Mouse (Mus musculus) heart, embryonic 16.5 days (tissue): ENCODE measurements at regions not wholly inside any gene's neighbourhood (a gene's known extent, or its start where the extent isn't known, plus 50 kb on each side); places are given as distances from the start of the nearest gene placed in this dataset.

Experiments used
- ATAC-seq: fragments of 200-750 bp; cut with Nextera tagmentation; replicated peaks from 2 replicates; pipeline ENCODE4 v1.8.0; 2017; ENCODE audit warnings: moderate number of reproducible peaks; ENCODE audit not compliant: insufficient read depth, low FRiP score; ENCODE audit errors: extremely low read depth
- H3K27ac ChIP-seq: fragments of 300-500 bp; sonication (generic); 2 replicates; pipeline ENCODE4 v1.5.1; 2014; ENCODE audit warnings: mild to moderate bottlenecking, low read length, control low read depth, moderate library complexity
- H3K27me3 ChIP-seq: fragments of 300-500 bp; sonication (generic); 2 replicates; pipeline ENCODE4 v1.6.1; 2014; ENCODE audit warnings: low read length, mixed read lengths; ENCODE audit not compliant: control insufficient read depth, insufficient read depth
- H3K36me3 ChIP-seq: fragments of 300-500 bp; sonication (generic); 2 replicates; pipeline ENCODE4 v1.6.1; 2014; ENCODE audit not compliant: control insufficient read depth, insufficient read depth
- H3K4me1 ChIP-seq: fragments of 300-500 bp; sonication (generic); 2 replicates; pipeline ENCODE4 v1.6.1; 2014; ENCODE audit warnings: low read length, mixed read lengths; ENCODE audit not compliant: control insufficient read depth, insufficient read depth
- H3K4me2 ChIP-seq: fragments of 300-500 bp; sonication (generic); 2 replicates; pipeline ENCODE4 v1.6.1; 2014; ENCODE audit warnings: low read depth, mild to moderate bottlenecking, control low read depth, low read length
- H3K4me3 ChIP-seq: fragments of 300-500 bp; sonication (generic); 2 replicates; pipeline ENCODE4 v1.5.1; 2014; ENCODE audit warnings: mild to moderate bottlenecking, control low read depth, low read length
- H3K9ac ChIP-seq: fragments of 300-500 bp; sonication (generic); 2 replicates; pipeline ENCODE4 v1.6.1; 2014; ENCODE audit warnings: low read length, control low read depth
- H3K9me3 ChIP-seq: fragments of 300-500 bp; sonication (generic); replicated peaks from 2 replicates; pipeline ENCODE4 v1.6.1; 2016; ENCODE audit warnings: low read length; ENCODE audit not compliant: control insufficient read depth
- WGBS: fragments of 180-500 bp; shearing (Covaris S2); extraction: QIAGEN DNeasy Blood & Tissue Kit; methylation state at CpG from one replicate; pipeline ENCODE4 v1.1.7; 2014; 5-methylcytosine and 5-hydroxymethylcytosine counted together

- Histone ChIP-seq H3K36me3 (no peaks in the 10 kb centered on the region), H3K4me3 (no peak overlapping the region), H3K4me2 (no peak overlapping the region), H3K4me1 (peaks cover 3% of the 10 kb centered on the region; the same call in 1 of the 2 replicates), H3K9ac (no peak overlapping the region), H3K27me3 (peaks cover 3% of the 10 kb centered on the region; the same call in 1 of the 2 replicates), H3K9me3 (no peaks in the 10 kb centered on the region), H3K27ac (no peak overlapping the region)
- 69% methylated on average over 13 of the region's 13 CpGs for WGBS
- no peak for ATAC-seq
Observed at GRCm38 (mm10) chr5:74879098-74880047, 165.2 kb downstream of the Chic2 start.

- Histone ChIP-seq H3K9me3 (no peaks in the 10 kb centered on the region), H3K27me3 (peaks cover 3% of the 10 kb centered on the region; the same call in 1 of the 2 replicates), H3K4me1 (peaks cover 3% of the 10 kb centered on the region; the same call in 1 of the 2 replicates), H3K4me2 (no peak overlapping the region), H3K27ac (no peak overlapping the region), H3K36me3 (no peaks in the 10 kb centered on the region), H3K9ac (no peak overlapping the region), H3K4me3 (no peak overlapping the region)
- no peak for ATAC-seq
- WGBS: 33% methylated on average over 5 of the region's 5 CpGs
Observed at GRCm38 (mm10) chr5:74877595-74877994, 167.0 kb downstream of the Chic2 start.

GRCm38 (mm10) chr5:74877185-74877584 is 167.4 kb downstream of the Chic2 start:
- no peak overlapping the region for H3K27ac ChIP-seq
- H3K27me3 ChIP-seq: peaks cover 3% of the 10 kb centered on the region
- H3K36me3 ChIP-seq: no peaks in the 10 kb centered on the region
- H3K9me3 ChIP-seq: no peaks in the 10 kb centered on the region
- H3K4me1 ChIP-seq: peaks cover 3% of the 10 kb centered on the region; the same call in 1 of the 2 replicates
- no peak overlapping the region for H3K4me2 ChIP-seq
- H3K9ac ChIP-seq: no peak overlapping the region
- WGBS: 50% methylated on average over 6 of the region's 6 CpGs
- no peak for ATAC-seq
- no peak overlapping the region for H3K4me3 ChIP-seq

GRCm38 (mm10) chr5:74874691-74875090 is 169.9 kb downstream of the Chic2 start:
- WGBS: 46% methylated on average over 6 of the region's 6 CpGs
- Histone ChIP-seq H3K4me1 (no peaks in the 10 kb centered on the region; the same call in 1 of the 2 replicates), H3K4me3 (no peak overlapping the region), H3K36me3 (no peaks in the 10 kb centered on the region), H3K9me3 (no peaks in the 10 kb centered on the region), H3K4me2 (no peak overlapping the region), H3K27ac (no peak overlapping the region), H3K27me3 (peaks cover 3% of the 10 kb centered on the region), H3K9ac (no peak overlapping the region)
- ATAC-seq: no peak

- Histone ChIP-seq H3K4me1 (no peaks in the 10 kb centered on the region; the same call in 1 of the 2 replicates), H3K4me2 (no peak overlapping the region), H3K9me3 (no peaks in the 10 kb centered on the region), H3K36me3 (no peaks in the 10 kb centered on the region), H3K27ac (no peak overlapping the region), H3K4me3 (no peak overlapping the region), H3K27me3 (no peaks in the 10 kb centered on the region; the same call in 1 of the 2 replicates), H3K9ac (no peak overlapping the region)
- no peak for ATAC-seq
- 67% methylated on average over 12 of the region's 12 CpGs for WGBS
Observed at GRCm38 (mm10) chr5:74870615-74871014, 167.9 kb upstream of the Lnx1 start.

GRCm38 (mm10) chr5:74867113-74867785 is 164.5 kb upstream of the Lnx1 start:
- H3K9ac ChIP-seq: no peak overlapping the region
- no peak overlapping the region for H3K4me3 ChIP-seq
- no peak for ATAC-seq
- no peaks in the 10 kb centered on the region for H3K4me1 ChIP-seq
- 95% methylated on average over 11 of the region's 11 CpGs for WGBS
- no peak overlapping the region for H3K27ac ChIP-seq
- no peaks in the 10 kb centered on the region for H3K36me3 ChIP-seq
- H3K27me3 ChIP-seq: no peaks in the 10 kb centered on the region
- no peak overlapping the region for H3K4me2 ChIP-seq
- H3K9me3 ChIP-seq: no peaks in the 10 kb centered on the region

GRCm38 (mm10) chr5:74866697-74867096 is 164.0 kb upstream of the Lnx1 start:
- Histone ChIP-seq H3K27ac (no peak overlapping the region), H3K36me3 (no peaks in the 10 kb centered on the region), H3K4me2 (no peak overlapping the region), H3K4me1 (no peaks in the 10 kb centered on the region), H3K9ac (no peak overlapping the region), H3K9me3 (no peaks in the 10 kb centered on the region), H3K27me3 (no peaks in the 10 kb centered on the region), H3K4me3 (no peak overlapping the region)
- ATAC-seq: no peak
- 12% methylated on average over 7 of the region's 7 CpGs for WGBS

GRCm38 (mm10) chr5:74865446-74865845 is 162.7 kb upstream of the Lnx1 start:
- Histone ChIP-seq H3K9me3 (no peaks in the 10 kb centered on the region), H3K27me3 (no peaks in the 10 kb centered on the region), H3K27ac (no peak overlapping the region), H3K4me1 (no peaks in the 10 kb centered on the region), H3K4me3 (no peak overlapping the region), H3K9ac (no peak overlapping the region), H3K4me2 (no peak overlapping the region), H3K36me3 (no peaks in the 10 kb centered on the region)
- no peak for ATAC-seq
- WGBS: 89% methylated on average over 9 of the region's 9 CpGs
